Mouse (Mus musculus): ENCODE measurements around the gene Ints1. TPM values are rescaled to one million over a fixed set of nuclear protein-coding genes. Genes with fewer than 3 reads are reported as not detected.
A peak's percentile ranks its signal among the peaks of the same experiment; 100 is the strongest.

The Ints1 gene
- polyA plus RNA-seq, 1 experiment, result 29.8 TPM

- H3K4me1 ChIP-seq (ENCODE audit: control insufficient read depth, insufficient read depth, low read length), result peaks cover 42% of the 10 kb centered on the region
Observed at GRCm38 (mm10) chr5:139724336-139725116, 50.9 kb downstream of the Ints1 start.

GRCm38 (mm10) chr5:139723113-139723512 is 52.4 kb downstream of the Ints1 start:
- Histone ChIP-seq H3K4me1 (ENCODE audit: control insufficient read depth, insufficient read depth, low read length) (peaks cover 38% of the 10 kb centered on the region), H3K27ac (ENCODE audit: insufficient read depth, low read depth, low read length) (no peak overlapping the region), H3K4me3 (ENCODE audit: insufficient read depth, low read length) (no peak overlapping the region)
- no peak for TF ChIP-seq CTCF (IDR thresholded peaks at IDR 0.05; ENCODE audit: low read depth, low read length)
- TF ChIP-seq POLR2A (IDR thresholded peaks at IDR 0.05; ENCODE audit: borderline replicate concordance, low read depth, low read length), result no peak

More at GRCm38 (mm10) chr5:139724336-139725116, 50.9 kb downstream of the Ints1 start:
- TF ChIP-seq POLR2A (IDR thresholded peaks at IDR 0.05; ENCODE audit: borderline replicate concordance, low read depth, low read length) (no peak), CTCF (IDR thresholded peaks at IDR 0.05; ENCODE audit: low read depth, low read length) (no peak)
- Histone ChIP-seq H3K27ac (ENCODE audit: insufficient read depth, low read depth, low read length) (no peak overlapping the region), H3K4me3 (ENCODE audit: insufficient read depth, low read length) (no peak overlapping the region)

GRCm38 (mm10) chr5:139722709-139723108 is 52.8 kb downstream of the Ints1 start:
- Histone ChIP-seq H3K4me1 (ENCODE audit: control insufficient read depth, insufficient read depth, low read length) (peaks cover 36% of the 10 kb centered on the region), H3K27ac (ENCODE audit: insufficient read depth, low read depth, low read length) (no peak overlapping the region), H3K4me3 (ENCODE audit: insufficient read depth, low read length) (no peak overlapping the region)
- TF ChIP-seq CTCF (IDR thresholded peaks at IDR 0.05; ENCODE audit: low read depth, low read length) (no peak), POLR2A (IDR thresholded peaks at IDR 0.05; ENCODE audit: borderline replicate concordance, low read depth, low read length) (no peak)

- TF ChIP-seq CTCF (IDR thresholded peaks at IDR 0.05; ENCODE audit: low read depth, low read length) (no peak), POLR2A (IDR thresholded peaks at IDR 0.05; ENCODE audit: borderline replicate concordance, low read depth, low read length) (no peak)
- Histone ChIP-seq H3K4me3 (ENCODE audit: insufficient read depth, low read length) (no peak overlapping the region), H3K27ac (ENCODE audit: insufficient read depth, low read depth, low read length) (no peak overlapping the region), H3K4me1 (ENCODE audit: control insufficient read depth, insufficient read depth, low read length) (0 out of 2 replicates have a peak, but pooled peaks cover 2% of the 10 kb centered on the region)
Observed at GRCm38 (mm10) chr5:139718949-139719348, 56.5 kb downstream of the Ints1 start.

GRCm38 (mm10) chr5:139718540-139718939 is 56.9 kb downstream of the Ints1 start:
- no peak overlapping the region for H3K27ac ChIP-seq (ENCODE audit: insufficient read depth, low read depth, low read length)
- no peak overlapping the region for H3K4me3 ChIP-seq (ENCODE audit: insufficient read depth, low read length)
- H3K4me1 ChIP-seq (ENCODE audit: control insufficient read depth, insufficient read depth, low read length), result 0 out of 2 replicates have a peak, but pooled peaks cover 2% of the 10 kb centered on the region
- TF ChIP-seq POLR2A (IDR thresholded peaks at IDR 0.05; ENCODE audit: borderline replicate concordance, low read depth, low read length), result no peak
- no peak for TF ChIP-seq CTCF (IDR thresholded peaks at IDR 0.05; ENCODE audit: low read depth, low read length)

GRCm38 (mm10) chr5:139717723-139718122 is 57.8 kb downstream of the Ints1 start:
- no peaks in the 10 kb centered on the region for H3K4me1 ChIP-seq (ENCODE audit: control insufficient read depth, insufficient read depth, low read length)
- H3K4me3 ChIP-seq (ENCODE audit: insufficient read depth, low read length), result no peak overlapping the region
- H3K27ac ChIP-seq (ENCODE audit: insufficient read depth, low read depth, low read length), result no peak overlapping the region
- TF ChIP-seq POLR2A (IDR thresholded peaks at IDR 0.05; ENCODE audit: borderline replicate concordance, low read depth, low read length) (no peak), CTCF (IDR thresholded peaks at IDR 0.05; ENCODE audit: low read depth, low read length) (peak; percentile 92)

GRCm38 (mm10) chr5:139706496-139706895 is 69.0 kb downstream of the Ints1 start:
- H3K4me3 ChIP-seq (ENCODE audit: insufficient read depth, low read length), result no peak overlapping the region
- H3K4me1 ChIP-seq (ENCODE audit: control insufficient read depth, insufficient read depth, low read length), result peaks cover 19% of the 10 kb centered on the region
- no peak for TF ChIP-seq POLR2A (IDR thresholded peaks at IDR 0.05; ENCODE audit: borderline replicate concordance, low read depth, low read length)
- no peak for TF ChIP-seq CTCF (IDR thresholded peaks at IDR 0.05; ENCODE audit: low read depth, low read length)
- no peak overlapping the region for H3K27ac ChIP-seq (ENCODE audit: insufficient read depth, low read depth, low read length)

- no peak overlapping the region for H3K4me3 ChIP-seq (ENCODE audit: insufficient read depth, low read length)
Observed at GRCm38 (mm10) chr5:139702905-139703304, 72.6 kb downstream of the Ints1 start.

GRCm38 (mm10) chr5:139702236-139702635 is 73.2 kb downstream of the Ints1 start:
- Histone ChIP-seq H3K4me3 (ENCODE audit: insufficient read depth, low read length) (no peak overlapping the region), H3K4me1 (ENCODE audit: control insufficient read depth, insufficient read depth, low read length) (peaks cover 19% of the 10 kb centered on the region), H3K27ac (ENCODE audit: insufficient read depth, low read depth, low read length) (peak overlapping the region; percentile 48)
- TF ChIP-seq CTCF (IDR thresholded peaks at IDR 0.05; ENCODE audit: low read depth, low read length), result no peak
- TF ChIP-seq POLR2A (IDR thresholded peaks at IDR 0.05; ENCODE audit: borderline replicate concordance, low read depth, low read length), result no peak

More at GRCm38 (mm10) chr5:139702905-139703304, 72.6 kb downstream of the Ints1 start:
- Histone ChIP-seq H3K27ac (ENCODE audit: insufficient read depth, low read depth, low read length) (no peak overlapping the region), H3K4me1 (ENCODE audit: control insufficient read depth, insufficient read depth, low read length) (peaks cover 19% of the 10 kb centered on the region)
- TF ChIP-seq POLR2A (IDR thresholded peaks at IDR 0.05; ENCODE audit: borderline replicate concordance, low read depth, low read length) (no peak), CTCF (IDR thresholded peaks at IDR 0.05; ENCODE audit: low read depth, low read length) (peak; percentile 28; the same call in 1 of the 2 replicates)

Other genes starting within 250 kb of the Ints1 start
- not detected in 2 replicates for gene Uncx, start 232.2 kb downstream of the Ints1 start, polyA plus RNA-seq (2012; ENCODE audit: insufficient read depth, insufficient read length, missing spikeins)
- gene Micall2, start 39.3 kb downstream of the Ints1 start, polyA plus RNA-seq (2012; ENCODE audit: insufficient read depth, insufficient read length, missing spikeins), result 5.6 and 6.0 TPM in 2 replicates
- gene Mafk, start 15.8 kb upstream of the Ints1 start, polyA plus RNA-seq (2012; ENCODE audit: insufficient read depth, insufficient read length, missing spikeins), result 13.5 and 15.7 TPM in 2 replicates
- gene Tmem184a, start 44.2 kb upstream of the Ints1 start, polyA plus RNA-seq (2012; ENCODE audit: insufficient read depth, insufficient read length, missing spikeins), result not detected in 2 replicates
- not detected in 2 replicates for gene Gm26938, start 50.7 kb upstream of the Ints1 start, polyA plus RNA-seq (2012; ENCODE audit: insufficient read depth, insufficient read length, missing spikeins)
- gene Psmg3, start 51.2 kb upstream of the Ints1 start, polyA plus RNA-seq (2012; ENCODE audit: insufficient read depth, insufficient read length, missing spikeins), result 13.0 and 17.8 TPM in 2 replicates
- gene Elfn1, start 132.3 kb upstream of the Ints1 start, polyA plus RNA-seq (2012; ENCODE audit: insufficient read depth, insufficient read length, missing spikeins), result not detected in 2 replicates

Data from bone marrow macrophage, adult 2 months (primary cell).